Mouse (Mus musculus): ENCODE results near the gene Dnajc25. TPM values are rescaled to one million over a fixed set of nuclear protein-coding genes. Genes with fewer than 3 reads are reported as not detected.

The Dnajc25 gene
- 2.3 and 3.1 TPM in 2 replicates for polyA plus RNA-seq (2012; rRNA removed)

DNA sequence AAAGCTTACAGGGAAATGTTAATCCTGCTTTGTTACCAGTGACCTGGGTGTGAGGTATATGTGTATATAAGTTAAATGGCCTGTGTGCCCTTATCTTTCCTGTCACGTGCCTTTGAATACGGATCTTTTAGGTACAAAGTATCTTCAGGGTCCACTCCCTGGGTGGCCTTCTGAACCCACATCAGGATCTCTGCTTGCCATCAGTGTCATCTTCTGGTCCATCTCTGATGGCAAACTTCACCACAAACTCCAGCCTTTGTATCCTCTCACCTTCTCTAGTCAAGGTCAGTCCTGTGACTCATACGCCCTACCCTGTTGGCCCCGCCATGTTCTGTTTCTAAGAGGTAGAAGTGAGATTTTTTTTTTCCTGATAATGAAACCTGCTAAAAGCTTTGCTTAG lies at the start of gene Dnajc25:
Gene Dnajc25 (plus strand): TSS at position 301 of the 400 bp plus-strand sequence.
- Histone ChIP-seq H3K4me3 (ENCODE audit: control insufficient read depth, insufficient read depth, low read length) (no peak within 1 kb of the TSS), H3K27me3 (ENCODE audit: control insufficient read depth, insufficient read depth, low read length) (no peaks in the 10 kb centered on the region), H3K4me1 (replicated peaks; ENCODE audit: control insufficient read depth, insufficient read depth, low read length) (no peaks in the 10 kb centered on the region), H3K36me3 (ENCODE audit: control insufficient read depth, insufficient read depth, low read length) (no peaks in the 10 kb centered on the region), H3K27ac (ENCODE audit: control insufficient read depth, insufficient read depth, low read length) (no peak within 1 kb of the TSS)
- DNase-seq = no peak
- no peak for TF ChIP-seq CTCF (IDR thresholded peaks at IDR 0.05; ENCODE audit: borderline replicate concordance, control insufficient read depth, extremely low read depth, insufficient read depth, low read length, poor library complexity)
- no peak for TF ChIP-seq POLR2A (IDR thresholded peaks at IDR 0.05; ENCODE audit: control insufficient read depth, extremely low read depth, insufficient read depth, low read length, poor library complexity)
- WGBS = 93% methylated on average over 4 of the region's 4 CpGs

- Histone ChIP-seq H3K27me3 (ENCODE audit: control insufficient read depth, insufficient read depth, low read length) (no peaks in the 10 kb centered on the region), H3K36me3 (ENCODE audit: control insufficient read depth, insufficient read depth, low read length) (no peaks in the 10 kb centered on the region), H3K4me3 (ENCODE audit: control insufficient read depth, insufficient read depth, low read length) (no peak overlapping the region), H3K27ac (ENCODE audit: control insufficient read depth, insufficient read depth, low read length) (no peak overlapping the region), H3K4me1 (replicated peaks; ENCODE audit: control insufficient read depth, insufficient read depth, low read length) (peaks cover 11% of the 10 kb centered on the region)
- no peak for TF ChIP-seq CTCF (IDR thresholded peaks at IDR 0.05; ENCODE audit: borderline replicate concordance, control insufficient read depth, extremely low read depth, insufficient read depth, low read length, poor library complexity)
- no peak for TF ChIP-seq POLR2A (IDR thresholded peaks at IDR 0.05; ENCODE audit: control insufficient read depth, extremely low read depth, insufficient read depth, low read length, poor library complexity)
- WGBS = 94% methylated on average over 4 of the region's 4 CpGs
- no peak for DNase-seq
Measured at GRCm38 (mm10) chr4:58948391-58948790, 46.5 kb upstream of the Dnajc25 start.

DNA sequence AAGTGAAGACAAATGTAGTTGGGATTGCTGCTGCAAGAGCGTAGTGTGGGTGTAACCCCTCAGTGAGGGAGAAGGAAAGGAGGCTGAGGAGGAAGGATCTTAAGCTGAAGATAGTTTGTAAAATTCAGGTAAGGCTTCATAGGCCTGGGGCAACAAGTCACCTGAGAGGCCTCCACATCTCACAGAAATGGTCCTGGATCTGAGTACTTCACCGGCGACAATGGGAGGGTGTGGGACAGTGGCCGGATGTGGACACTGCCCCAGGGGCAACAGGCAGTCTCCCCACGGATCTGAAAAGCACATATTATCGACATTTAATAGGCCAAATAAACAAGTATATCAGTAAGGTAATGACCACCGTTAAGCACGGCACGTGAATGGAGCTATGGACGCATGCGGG lies 42.2 kb upstream of the Dnajc25 start:
- Histone ChIP-seq H3K4me1 (replicated peaks; ENCODE audit: control insufficient read depth, insufficient read depth, low read length) (0 out of 2 replicates have a peak, but pooled peaks cover 4% of the 10 kb centered on the region), H3K27me3 (ENCODE audit: control insufficient read depth, insufficient read depth, low read length) (no peaks in the 10 kb centered on the region), H3K4me3 (ENCODE audit: control insufficient read depth, insufficient read depth, low read length) (no peak overlapping the region), H3K36me3 (ENCODE audit: control insufficient read depth, insufficient read depth, low read length) (no peaks in the 10 kb centered on the region), H3K27ac (ENCODE audit: control insufficient read depth, insufficient read depth, low read length) (no peak overlapping the region)
- 97% methylated on average over 11 of the region's 11 CpGs for WGBS
- DNase-seq = no peak
- TF ChIP-seq CTCF (IDR thresholded peaks at IDR 0.05; ENCODE audit: borderline replicate concordance, control insufficient read depth, extremely low read depth, insufficient read depth, low read length, poor library complexity) (no peak), POLR2A (IDR thresholded peaks at IDR 0.05; ENCODE audit: control insufficient read depth, extremely low read depth, insufficient read depth, low read length, poor library complexity) (no peak)

DNA sequence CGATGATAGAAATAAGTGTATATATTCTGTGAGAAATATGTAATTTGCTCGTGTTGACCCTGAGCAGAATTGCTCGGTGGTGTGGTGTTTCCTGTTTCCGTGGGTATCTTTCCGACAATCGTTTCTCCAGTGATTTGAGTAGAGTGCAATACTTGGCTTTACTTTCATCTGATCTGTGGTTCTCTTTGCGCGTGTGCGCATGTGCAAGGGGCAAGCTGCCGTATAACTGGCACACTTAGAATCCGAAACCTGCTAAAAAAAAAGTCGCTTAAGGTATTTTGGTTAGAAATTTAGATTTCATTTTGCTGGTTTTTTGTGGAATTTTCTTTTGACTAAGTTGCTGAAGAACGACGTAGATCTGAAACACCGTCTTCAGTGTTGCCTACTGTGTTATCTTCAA lies 33.1 kb upstream of the Dnajc25 start:
- Histone ChIP-seq H3K27ac (ENCODE audit: control insufficient read depth, insufficient read depth, low read length) (no peak overlapping the region), H3K36me3 (ENCODE audit: control insufficient read depth, insufficient read depth, low read length) (no peaks in the 10 kb centered on the region), H3K27me3 (ENCODE audit: control insufficient read depth, insufficient read depth, low read length) (no peaks in the 10 kb centered on the region), H3K4me1 (replicated peaks; ENCODE audit: control insufficient read depth, insufficient read depth, low read length) (peaks cover 6% of the 10 kb centered on the region; the same call in 1 of the 2 replicates), H3K4me3 (ENCODE audit: control insufficient read depth, insufficient read depth, low read length) (no peak overlapping the region)
- 83% methylated on average over 15 of the region's 15 CpGs for WGBS
- DNase-seq = no peak
- no peak for TF ChIP-seq CTCF (IDR thresholded peaks at IDR 0.05; ENCODE audit: borderline replicate concordance, control insufficient read depth, extremely low read depth, insufficient read depth, low read length, poor library complexity)
- TF ChIP-seq POLR2A (IDR thresholded peaks at IDR 0.05; ENCODE audit: control insufficient read depth, extremely low read depth, insufficient read depth, low read length, poor library complexity) = no peak

- no peak for TF ChIP-seq CTCF (IDR thresholded peaks at IDR 0.05; ENCODE audit: borderline replicate concordance, control insufficient read depth, extremely low read depth, insufficient read depth, low read length, poor library complexity)
- TF ChIP-seq POLR2A (IDR thresholded peaks at IDR 0.05; ENCODE audit: control insufficient read depth, extremely low read depth, insufficient read depth, low read length, poor library complexity) = no peak
- no peak for DNase-seq
- over 99% methylated on average over 4 of the region's 4 CpGs for WGBS
- no peaks in the 10 kb centered on the region for H3K27me3 ChIP-seq (ENCODE audit: control insufficient read depth, insufficient read depth, low read length)
- H3K4me3 ChIP-seq (ENCODE audit: control insufficient read depth, insufficient read depth, low read length) = no peak overlapping the region
- peaks cover 6% of the 10 kb centered on the region; the same call in 1 of the 2 replicates for H3K4me1 ChIP-seq (replicated peaks; ENCODE audit: control insufficient read depth, insufficient read depth, low read length)
- no peak overlapping the region for H3K27ac ChIP-seq (ENCODE audit: control insufficient read depth, insufficient read depth, low read length)
- H3K36me3 ChIP-seq (ENCODE audit: control insufficient read depth, insufficient read depth, low read length) = no peaks in the 10 kb centered on the region
Measured at GRCm38 (mm10) chr4:58963271-58963670, 31.6 kb upstream of the Dnajc25 start.

DNA sequence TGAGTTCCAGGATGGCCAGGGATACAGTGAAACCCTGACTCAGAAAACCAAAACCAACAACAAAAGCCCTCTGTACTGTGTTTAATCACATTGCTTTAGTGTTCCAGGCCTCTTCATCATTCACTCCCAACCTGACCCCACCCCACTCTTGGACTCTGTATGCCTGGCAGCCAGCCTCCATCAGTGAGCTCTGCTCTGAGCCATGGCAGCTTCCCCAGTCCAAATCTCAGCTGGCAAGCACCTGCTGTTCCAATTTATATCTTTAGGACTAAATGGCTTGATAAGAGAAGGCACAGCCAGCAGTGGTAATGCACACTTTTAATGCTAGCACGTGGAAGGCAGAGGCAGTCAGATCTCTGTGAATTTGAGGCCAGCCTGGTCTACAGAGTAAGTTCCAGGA lies 29.7 kb upstream of the Dnajc25 start:
- no peak for DNase-seq
- no peak for TF ChIP-seq POLR2A (IDR thresholded peaks at IDR 0.05; ENCODE audit: control insufficient read depth, extremely low read depth, insufficient read depth, low read length, poor library complexity)
- no peak for TF ChIP-seq CTCF (IDR thresholded peaks at IDR 0.05; ENCODE audit: borderline replicate concordance, control insufficient read depth, extremely low read depth, insufficient read depth, low read length, poor library complexity)
- Histone ChIP-seq H3K36me3 (ENCODE audit: control insufficient read depth, insufficient read depth, low read length) (no peaks in the 10 kb centered on the region), H3K4me3 (ENCODE audit: control insufficient read depth, insufficient read depth, low read length) (no peak overlapping the region), H3K4me1 (replicated peaks; ENCODE audit: control insufficient read depth, insufficient read depth, low read length) (peaks cover 6% of the 10 kb centered on the region; the same call in 1 of the 2 replicates), H3K27me3 (ENCODE audit: control insufficient read depth, insufficient read depth, low read length) (no peaks in the 10 kb centered on the region), H3K27ac (ENCODE audit: control insufficient read depth, insufficient read depth, low read length) (no peak overlapping the region)
- 93% methylated on average over 1 of the region's 1 CpGs for WGBS

DNA sequence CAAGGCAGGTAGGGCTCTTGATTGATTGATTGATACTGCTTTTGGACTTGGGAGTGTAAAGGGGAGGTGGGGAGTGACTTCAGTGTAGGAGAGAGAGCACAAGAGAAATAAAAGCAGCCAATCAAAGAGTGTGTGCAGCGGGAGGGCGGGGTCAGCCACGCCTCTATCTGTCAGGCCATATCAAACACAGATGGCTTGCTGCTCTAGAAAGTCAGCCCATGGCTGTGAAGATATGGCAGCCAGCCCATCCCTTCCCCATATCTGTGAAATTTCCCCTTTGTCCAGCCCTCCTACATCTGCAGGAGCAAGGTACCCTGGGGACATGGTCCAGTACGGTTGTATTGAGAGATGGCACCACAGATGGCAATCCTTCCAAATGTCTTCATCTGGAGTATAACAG lies 24.2 kb upstream of the Dnajc25 start:
- no peak for TF ChIP-seq POLR2A (IDR thresholded peaks at IDR 0.05; ENCODE audit: control insufficient read depth, extremely low read depth, insufficient read depth, low read length, poor library complexity)
- TF ChIP-seq CTCF (IDR thresholded peaks at IDR 0.05; ENCODE audit: borderline replicate concordance, control insufficient read depth, extremely low read depth, insufficient read depth, low read length, poor library complexity) = no peak
- H3K4me3 ChIP-seq (ENCODE audit: control insufficient read depth, insufficient read depth, low read length) = no peak overlapping the region
- H3K36me3 ChIP-seq (ENCODE audit: control insufficient read depth, insufficient read depth, low read length) = no peaks in the 10 kb centered on the region
- H3K27ac ChIP-seq (ENCODE audit: control insufficient read depth, insufficient read depth, low read length) = no peak overlapping the region
- H3K4me1 ChIP-seq (replicated peaks; ENCODE audit: control insufficient read depth, insufficient read depth, low read length) = peaks cover 5% of the 10 kb centered on the region; the same call in 1 of the 2 replicates
- no peak for DNase-seq
- 91% methylated on average over 4 of the region's 4 CpGs for WGBS
- H3K27me3 ChIP-seq (ENCODE audit: control insufficient read depth, insufficient read depth, low read length) = no peaks in the 10 kb centered on the region
